Mouse (Mus musculus) bone marrow macrophage, adult 2 months (primary cell): ENCODE data around the gene Ccdc47. TPM values are rescaled to one million over a fixed set of nuclear protein-coding genes. Genes with fewer than 3 reads are reported as not detected.
A peak's percentile ranks its signal among the peaks of the same experiment; 100 is the strongest.

Experiments
- H3K27ac ChIP-seq: 2 replicates; pipeline ENCODE4 v1.5.1; 2012; ENCODE audit warnings: low read depth, low read length; ENCODE audit not compliant: insufficient read depth
- H3K4me1 ChIP-seq: 2 replicates; pipeline ENCODE4 v1.6.1; 2012; ENCODE audit warnings: low read length; ENCODE audit not compliant: control insufficient read depth, insufficient read depth
- H3K4me3 ChIP-seq: 2 replicates; pipeline ENCODE4 v1.5.1; 2012; ENCODE audit warnings: mild to moderate bottlenecking, low read length, moderate library complexity; ENCODE audit not compliant: insufficient read depth
- CTCF ChIP-seq: IDR thresholded peaks from 2 replicates; pipeline ENCODE4 v1.5.1; 2012; ENCODE audit warnings: low read depth, mild to moderate bottlenecking, low read length, moderate library complexity
- POLR2A ChIP-seq: IDR thresholded peaks from 2 replicates; pipeline ENCODE4 v1.6.1; 2012; ENCODE audit warnings: mild to moderate bottlenecking, low read depth, low read length, borderline replicate concordance
- polyA plus RNA-seq: library from polyadenylated mRNA; stranded (reverse); fragments of >200 nt; gene quantifications from 2 replicates; pipeline ENCODE4 v1.2.4, GENCODE M21; 2012; ENCODE audit not compliant: missing spikeins, insufficient read depth, insufficient read length

Gene Ccdc47
- polyA plus RNA-seq, 1 experiment, result 97.3 TPM

- H3K4me3 ChIP-seq, result no peak overlapping the region
- H3K27ac ChIP-seq, result no peak overlapping the region
- peaks cover 5% of the 10 kb centered on the region; the same call in 1 of the 2 replicates for H3K4me1 ChIP-seq
- TF ChIP-seq POLR2A, result no peak
- TF ChIP-seq CTCF, result no peak
Measured at GRCm38 (mm10) chr11:106164601-106165180, 51.5 kb downstream of the Ccdc47 start.

GRCm38 (mm10) chr11:106163546-106163945 lies 52.6 kb downstream of the Ccdc47 start:
- no peak for TF ChIP-seq CTCF
- TF ChIP-seq POLR2A, result no peak
- Histone ChIP-seq H3K4me3 (no peak overlapping the region), H3K4me1 (peaks cover 5% of the 10 kb centered on the region; the same call in 1 of the 2 replicates), H3K27ac (no peak overlapping the region)

GRCm38 (mm10) chr11:106162237-106162636 lies 53.9 kb downstream of the Ccdc47 start:
- Histone ChIP-seq H3K4me1 (peaks cover 11% of the 10 kb centered on the region), H3K27ac (no peak overlapping the region), H3K4me3 (no peak overlapping the region)
- no peak for TF ChIP-seq POLR2A
- TF ChIP-seq CTCF, result no peak

- Histone ChIP-seq H3K27ac (peak within 1 kb of the TSS; percentile 91), H3K4me1 (peaks cover 13% of the 10 kb centered on the region), H3K4me3 (peak within 1 kb of the TSS; percentile 95)
- TF ChIP-seq POLR2A (no peak), CTCF (no peak)
Measured at GRCm38 (mm10) chr11:106160841-106161721, 55.1 kb downstream of the Ccdc47 start, which contains the start of the genes Gm10840 and Limd2. Gene Gm10840, plus strand, starts transcription at chr11:106160850. Gene Limd2, minus strand, starts transcription at chr11:106160860.

- Histone ChIP-seq H3K4me3 (peak overlapping the region; percentile 95), H3K27ac (peak overlapping the region; percentile 91), H3K4me1 (peaks cover 18% of the 10 kb centered on the region)
- TF ChIP-seq POLR2A, result no peak
- 0 out of 2 replicates have a peak, but pooled peaks have one; percentile 7 for TF ChIP-seq CTCF
Measured at GRCm38 (mm10) chr11:106159921-106160840, 56.0 kb downstream of the Ccdc47 start.

- no peak for TF ChIP-seq CTCF
- TF ChIP-seq POLR2A, result no peak
- peak overlapping the region; percentile 91 for H3K27ac ChIP-seq
- peaks cover 26% of the 10 kb centered on the region for H3K4me1 ChIP-seq
- H3K4me3 ChIP-seq, result peak overlapping the region; percentile 95
Measured at GRCm38 (mm10) chr11:106159216-106159920, 56.8 kb downstream of the Ccdc47 start.

- TF ChIP-seq POLR2A (no peak), CTCF (no peak)
- Histone ChIP-seq H3K27ac (peak overlapping the region; percentile 91), H3K4me1 (peaks cover 31% of the 10 kb centered on the region), H3K4me3 (peak overlapping the region; percentile 95)
Measured at GRCm38 (mm10) chr11:106158930-106159215, 57.3 kb downstream of the Ccdc47 start.

GRCm38 (mm10) chr11:106158081-106158929 lies 57.8 kb downstream of the Ccdc47 start:
- Histone ChIP-seq H3K4me1 (peaks cover 35% of the 10 kb centered on the region), H3K27ac (peak overlapping the region; percentile 91), H3K4me3 (peak overlapping the region; percentile 95)
- TF ChIP-seq POLR2A (no peak), CTCF (0 out of 2 replicates have a peak, but pooled peaks have one; percentile 15)
